22 mouse cellular contexts compared by ENCODE assay signal in genomic region chr19:32067669-32068068, GRCm38 (mm10). TPM values are rescaled to one million over a fixed set of nuclear protein-coding genes. Genes with fewer than 3 reads are reported as not detected.
DNase-seq lines count a peak whose midpoint lies in the region; ATAC-seq and TF ChIP-seq lines count a peak whose summit lies in the region.
"Had no signal": no experiment of that assay in that cellular context is flagged by ENCODE, and none has a peak within 500 bp of the region (broad histone marks: within the 10 kb centered on the region; RNA-seq: fewer than 3 reads in every experiment).

No protein-coding gene starts in this region.

- no peak overlapping the region for H3K4me3 ChIP-seq in intestine, embryonic 16.5 days (ENCODE audit: low read length)
- no peak overlapping the region for H3K4me3 ChIP-seq in intestine, postnatal 0 days (ENCODE audit: low read depth, low read length)
- no peak overlapping the region for H3K4me3 ChIP-seq in midbrain, embryonic 14.5 days (replicated peaks; ENCODE audit: low read depth, low read length)
- no peak overlapping the region for H3K4me3 ChIP-seq in midbrain, embryonic 13.5 days (replicated peaks)
- H3K4me3 ChIP-seq in MEL (ENCODE audit: control insufficient read depth in 1 of 2, insufficient read depth in 1 of 2, low read depth in 2 of 2, low read length in 2 of 2), result no peak overlapping the region

- H3K79me2 ChIP-seq in MEL (ENCODE audit: control insufficient read depth, insufficient read depth, low read length, poor library complexity), result no peaks in the 10 kb centered on the region

- no peak overlapping the region for H3K4me2 ChIP-seq in intestine, embryonic 16.5 days (ENCODE audit: low read depth, low read length)
- no peak overlapping the region for H3K4me2 ChIP-seq in intestine, postnatal 0 days (replicated peaks; ENCODE audit: low read depth)
- no peak overlapping the region for H3K4me2 ChIP-seq in midbrain, embryonic 14.5 days (ENCODE audit: low read length)
- no peak overlapping the region for H3K4me2 ChIP-seq in midbrain, embryonic 13.5 days (replicated peaks)

- no peak for TF ChIP-seq POLR2A in MEL (IDR thresholded peaks at IDR 0.05; ENCODE audit: control insufficient read depth in 1 of 2, insufficient read depth in 1 of 2, low read depth in 1 of 2, low read length in 2 of 2, poor library complexity in 1 of 2)

- no peak for TF ChIP-seq RAD21 in MEL (IDR thresholded peaks at IDR 0.05; ENCODE audit: low read depth, low read length)

- no peaks in the 10 kb centered on the region for H3K36me3 ChIP-seq in intestine, embryonic 16.5 days (ENCODE audit: control insufficient read depth, insufficient read depth, low read length)
- H3K36me3 ChIP-seq in intestine, postnatal 0 days (ENCODE audit: control insufficient read depth, insufficient read depth), result no peaks in the 10 kb centered on the region
- H3K36me3 ChIP-seq in midbrain, embryonic 14.5 days (ENCODE audit: control insufficient read depth, insufficient read depth, low read length), result no peaks in the 10 kb centered on the region
- no peaks in the 10 kb centered on the region for H3K36me3 ChIP-seq in midbrain, embryonic 13.5 days
- H3K36me3 ChIP-seq in MEL (ENCODE audit: control insufficient read depth in 1 of 2, insufficient read depth in 2 of 2, low read length in 2 of 2), result no peaks in the 10 kb centered on the region
- H3K36me3 ChIP-seq: G1E had no signal

- TF ChIP-seq CTCF in intestine, postnatal 0 days (IDR thresholded peaks at IDR 0.05; ENCODE audit: low read depth), result no peak
- no peak for TF ChIP-seq CTCF in MEL (IDR thresholded peaks at IDR 0.05 in 2 of 3, conservative IDR thresholded peaks at IDR 0.05 in 1 of 3; ENCODE audit: control insufficient read depth in 1 of 3, insufficient read depth in 1 of 3, low read depth in 2 of 3, low read length in 3 of 3, poor library complexity in 1 of 3, severe bottlenecking in 1 of 3)

- no peaks in the 10 kb centered on the region for H3K27me3 ChIP-seq in intestine, embryonic 16.5 days (replicated peaks; ENCODE audit: control insufficient read depth, insufficient read depth, low read length)
- H3K27me3 ChIP-seq in intestine, postnatal 0 days (replicated peaks; ENCODE audit: control insufficient read depth, insufficient read depth, low read length), result no peaks in the 10 kb centered on the region
- no peaks in the 10 kb centered on the region for H3K27me3 ChIP-seq in midbrain, embryonic 14.5 days (ENCODE audit: control insufficient read depth, insufficient read depth, low read length)
- H3K27me3 ChIP-seq in midbrain, embryonic 13.5 days, result no peaks in the 10 kb centered on the region
- H3K27me3 ChIP-seq in MEL (ENCODE audit: control insufficient read depth in 1 of 2, insufficient read depth in 2 of 2, low read length in 2 of 2), result no peaks in the 10 kb centered on the region
- H3K27me3 ChIP-seq: CH12.LX, Patski had no signal

- WGBS in intestine, embryonic 16.5 days, result 67% methylated on average over 4 of the region's 4 CpGs
- 41% methylated on average over 4 of the region's 4 CpGs for WGBS in intestine, postnatal 0 days
- 70% methylated on average over 4 of the region's 4 CpGs for WGBS in midbrain, embryonic 14.5 days
- WGBS in midbrain, embryonic 13.5 days, result 74% methylated on average over 4 of the region's 4 CpGs

- H3K9ac ChIP-seq in intestine, embryonic 16.5 days (ENCODE audit: low read depth, low read length), result no peak overlapping the region
- no peak overlapping the region for H3K9ac ChIP-seq in intestine, postnatal 0 days (ENCODE audit: low read depth, low read length)
- H3K9ac ChIP-seq in midbrain, embryonic 14.5 days (replicated peaks; ENCODE audit: low read length), result no peak overlapping the region
- no peak overlapping the region for H3K9ac ChIP-seq in midbrain, embryonic 13.5 days (replicated peaks)
- no peak overlapping the region for H3K9ac ChIP-seq in MEL (ENCODE audit: control insufficient read depth, low read depth, low read length, poor library complexity, severe bottlenecking)

- ATAC-seq in intestine, embryonic 16.5 days, result peak; percentile 31; the same call in 1 of the 2 replicates
- ATAC-seq in intestine, postnatal 0 days, result no peak
- ATAC-seq in midbrain, embryonic 14.5 days (ENCODE audit: low FRiP score, low TSS enrichment), result no peak
- no peak for ATAC-seq in midbrain, embryonic 13.5 days
- ATAC-seq: activated CD4-positive, CD25-positive, alpha-beta regulatory T cell, adult 4 months; CD4-positive, CD25-positive, alpha-beta regulatory T cell, adult 4 months; Patski had no signal

- H3K4me1 ChIP-seq in intestine, embryonic 16.5 days (ENCODE audit: control insufficient read depth, insufficient read depth, low read length), result no peaks in the 10 kb centered on the region
- no peaks in the 10 kb centered on the region; the same call in none of the 2 replicates for H3K4me1 ChIP-seq in intestine, postnatal 0 days (replicated peaks; ENCODE audit: control insufficient read depth, insufficient read depth, low read length)
- no peaks in the 10 kb centered on the region for H3K4me1 ChIP-seq in midbrain, embryonic 14.5 days (ENCODE audit: control insufficient read depth, insufficient read depth, low read length)
- H3K4me1 ChIP-seq in midbrain, embryonic 13.5 days (replicated peaks), result 0 out of 2 replicates have a peak, but pooled peaks cover 4% of the 10 kb centered on the region
- no peaks in the 10 kb centered on the region for H3K4me1 ChIP-seq in MEL (ENCODE audit: control insufficient read depth in 1 of 2, insufficient read depth in 2 of 2, low read length in 2 of 2)

- H3K27ac ChIP-seq in intestine, embryonic 16.5 days (ENCODE audit: low read length), result no peak overlapping the region
- no peak overlapping the region for H3K27ac ChIP-seq in intestine, postnatal 0 days (ENCODE audit: low read depth, low read length)
- H3K27ac ChIP-seq in midbrain, embryonic 14.5 days (replicated peaks; ENCODE audit: low read depth, low read length), result no peak overlapping the region
- H3K27ac ChIP-seq in midbrain, embryonic 13.5 days, result no peak overlapping the region
- H3K27ac ChIP-seq in MEL (ENCODE audit: control insufficient read depth, low read depth, low read length), result no peak overlapping the region

- H3K9me3 ChIP-seq in intestine, embryonic 16.5 days (ENCODE audit: control insufficient read depth, low read length), result no peaks in the 10 kb centered on the region
- no peaks in the 10 kb centered on the region for H3K9me3 ChIP-seq in intestine, postnatal 0 days (ENCODE audit: control insufficient read depth)
- H3K9me3 ChIP-seq in midbrain, embryonic 14.5 days (ENCODE audit: control insufficient read depth, low read length), result no peaks in the 10 kb centered on the region
- no peaks in the 10 kb centered on the region for H3K9me3 ChIP-seq in midbrain, embryonic 13.5 days
- no peaks in the 10 kb centered on the region for H3K9me3 ChIP-seq in MEL (replicated peaks; ENCODE audit: insufficient read depth, low read length)
- H3K9me3 ChIP-seq: G1E had no signal

- peak; percentile 7 for DNase-seq in midbrain, embryonic 14.5 days
- DNase-seq in MEL (ENCODE audit: low read depth, low spot score), result no peak
- no peak for DNase-seq in kidney, postnatal 36 days
- DNase-seq: adrenal gland, adult 2 months; adrenal gland, adult 8-10 months; adrenal gland, postnatal 10 days; adrenal gland, postnatal 14 days; adrenal gland, postnatal 25 days; adrenal gland, postnatal 36 days; B cell, adult 2 months; cerebellum, adult 11 months; cerebellum, adult 11-12 months; cerebellum, adult 18-20 months; cerebellum, adult 2 months had no signal

- no peak for TF ChIP-seq EP300 in MEL (IDR thresholded peaks at IDR 0.05; ENCODE audit: low read depth in 1 of 2, low read length in 2 of 2)

TF ChIP-seq in MEL, 35 proteins besides CTCF, POLR2A, EP300 and RAD21:
- TF ChIP-seq CHD2 (IDR thresholded peaks at IDR 0.05; ENCODE audit: low read length) (no peak), TCF12 (IDR thresholded peaks at IDR 0.05; ENCODE audit: low read depth, low read length) (peak; percentile 31; the same call in 1 of the 2 replicates), GATA1 (IDR thresholded peaks at IDR 0.05; ENCODE audit: low read depth, low read length) (peak; percentile 33; the same call in 1 of the 2 replicates), USF2 (IDR thresholded peaks at IDR 0.05; ENCODE audit: borderline replicate concordance in 1 of 2, insufficient read depth in 1 of 2, low read depth in 1 of 2, low read length in 2 of 2) (no peak), CHD1 (IDR thresholded peaks at IDR 0.05; ENCODE audit: low read depth, low read length) (no peak), RCOR1 (IDR thresholded peaks at IDR 0.05; ENCODE audit: low read depth, low read length) (peak; percentile 88), NRF1 (IDR thresholded peaks at IDR 0.05; ENCODE audit: insufficient read depth, low read depth, low read length, poor library complexity, severe bottlenecking) (no peak), BHLHE40 (IDR thresholded peaks at IDR 0.05; ENCODE audit: borderline replicate concordance, low read depth, low read length) (peak; percentile 86)

RNA-seq across cellular contexts. Expression of gene Asah2, which starts 40.3 kb away (rescaled TPM):
- 4.4 and 6.4 TPM in 2 replicates for polyA plus RNA-seq in intestine, embryonic 16.5 days (2015; fragmentation: Nextera tagmentation; extraction: Ambion mirVana)
- polyA plus RNA-seq in intestine, postnatal 0 days (2015; fragmentation: Nextera tagmentation; extraction: Ambion mirVana), result 22.8 and 27.7 TPM in 2 replicates
- polyA plus RNA-seq in midbrain, embryonic 14.5 days (2014; fragmentation: Nextera tagmentation; extraction: Ambion mirVana), result 0.35 and 0.71 TPM in 2 replicates
- polyA plus RNA-seq in midbrain, embryonic 13.5 days (2015; fragmentation: Nextera tagmentation; extraction: Ambion mirVana), result 0.40 and 0.77 TPM in 2 replicates
- total RNA-seq in MEL (2012; rRNA removed), result 0.58 and 0.62 TPM in 2 replicates
- polyA plus RNA-seq in MEL (2012; ENCODE audit: insufficient read depth in 1 of 2, insufficient read length in 2 of 2, low read depth in 1 of 2, low replicate concordance in 2 of 2, missing spikeins in 1 of 2), result 1 to 10 TPM in 1 of 2 experiments, not detected in 1; 1.3 TPM
